Comparison of ENCODE assay signal across 36 mouse cellular contexts in genomic region chr2:144439191-144439700, GRCm38 (mm10).
"Had no signal": no experiment of that assay in that cellular context is flagged by ENCODE, and none has a peak within 500 bp of the region (broad histone marks: within the 10 kb centered on the region; RNA-seq: fewer than 3 reads in every experiment).

No protein-coding gene starts in this region.

- H3K4me2 ChIP-seq: heart, embryonic 11.5 days; heart, embryonic 12.5 days; heart, embryonic 13.5 days; heart, embryonic 15.5 days; hindbrain, embryonic 12.5 days; hindbrain, embryonic 13.5 days; hindbrain, embryonic 14.5 days; hindbrain, embryonic 15.5 days; intestine, embryonic 15.5 days; kidney, embryonic 15.5 days had no signal

- H3K9ac ChIP-seq: heart, embryonic 12.5 days; heart, embryonic 13.5 days; heart, embryonic 15.5 days; hindbrain, embryonic 12.5 days; hindbrain, embryonic 13.5 days; hindbrain, embryonic 14.5 days; hindbrain, embryonic 15.5 days; intestine, embryonic 15.5 days; kidney, embryonic 15.5 days had no signal

- H3K27ac ChIP-seq: heart, embryonic 10.5 days; heart, embryonic 13.5 days; heart, embryonic 15.5 days; hindbrain, embryonic 10.5 days; hindbrain, embryonic 12.5 days; hindbrain, embryonic 13.5 days; hindbrain, embryonic 14.5 days; hindbrain, embryonic 15.5 days; hindbrain, postnatal 0 days; intestine, embryonic 15.5 days; kidney, embryonic 15.5 days; kidney, postnatal 0 days; layer of hippocampus, adult 2 months; left cerebral cortex, adult 2 months had no signal

- H3K9me3 ChIP-seq: heart, embryonic 10.5 days; heart, embryonic 12.5 days; heart, embryonic 13.5 days; heart, embryonic 15.5 days; hindbrain, embryonic 10.5 days; hindbrain, embryonic 12.5 days; hindbrain, embryonic 13.5 days; hindbrain, embryonic 15.5 days; intestine, embryonic 15.5 days; kidney, embryonic 15.5 days had no signal

- H3K27me3 ChIP-seq: heart, embryonic 12.5 days; heart, embryonic 13.5 days; heart, embryonic 15.5 days; hindbrain, embryonic 12.5 days; hindbrain, embryonic 13.5 days; hindbrain, embryonic 15.5 days; intestine, embryonic 15.5 days; kidney, embryonic 15.5 days had no signal

- ATAC-seq: hindbrain, embryonic 16.5 days; hindbrain, postnatal 0 days; inflammation-experienced regulatory T-cells, adult 6 months; intestine, embryonic 15.5 days; intestine, embryonic 16.5 days; intestine, postnatal 0 days had no signal

- H3K36me3 ChIP-seq: heart, embryonic 10.5 days; heart, embryonic 12.5 days; heart, embryonic 13.5 days; heart, embryonic 15.5 days; hindbrain, embryonic 10.5 days; hindbrain, embryonic 12.5 days; hindbrain, embryonic 13.5 days; hindbrain, embryonic 15.5 days; intestine, embryonic 15.5 days; kidney, embryonic 15.5 days had no signal

- H3K4me1 ChIP-seq: heart, embryonic 10.5 days; heart, embryonic 12.5 days; heart, embryonic 13.5 days; heart, embryonic 15.5 days; hindbrain, embryonic 10.5 days; hindbrain, embryonic 12.5 days; hindbrain, embryonic 13.5 days; hindbrain, embryonic 15.5 days; intestine, embryonic 15.5 days; kidney, embryonic 15.5 days had no signal

- H3K4me3 ChIP-seq: heart, embryonic 10.5 days; heart, embryonic 12.5 days; heart, embryonic 13.5 days; heart, embryonic 15.5 days; hindbrain, embryonic 10.5 days; hindbrain, embryonic 12.5 days; hindbrain, embryonic 13.5 days; hindbrain, embryonic 15.5 days; intestine, embryonic 15.5 days; kidney, embryonic 15.5 days; layer of hippocampus, adult 2 months; left cerebral cortex, adult 2 months had no signal

- DNase-seq: heart, postnatal 10 days; heart, postnatal 14 days; heart, postnatal 36 days; heart, postnatal 4 days; kidney, adult 11 months; kidney, adult 18-20 months; kidney, adult 2 months; kidney, adult 8-10 months; kidney, adult 9 months; kidney, postnatal 10 days; kidney, postnatal 14 days; kidney, postnatal 25 days; kidney, postnatal 36 days; kidney, postnatal 4 days; layer of hippocampus, adult 9-11 months; layer of hippocampus, postnatal 36 days had no signal
